Mouse (Mus musculus): Measurements from ENCODE around the gene Oog4. TPM values are rescaled to one million over a fixed set of nuclear protein-coding genes. Genes with fewer than 3 reads are reported as not detected.
"Not testable (repeated sequence)": the region's sequence is repeated elsewhere in the genome, so short reads cannot be mapped to it uniquely, and the experiment has no call there.

The Oog4 gene
- not detected for total RNA-seq (2021)

DNA sequence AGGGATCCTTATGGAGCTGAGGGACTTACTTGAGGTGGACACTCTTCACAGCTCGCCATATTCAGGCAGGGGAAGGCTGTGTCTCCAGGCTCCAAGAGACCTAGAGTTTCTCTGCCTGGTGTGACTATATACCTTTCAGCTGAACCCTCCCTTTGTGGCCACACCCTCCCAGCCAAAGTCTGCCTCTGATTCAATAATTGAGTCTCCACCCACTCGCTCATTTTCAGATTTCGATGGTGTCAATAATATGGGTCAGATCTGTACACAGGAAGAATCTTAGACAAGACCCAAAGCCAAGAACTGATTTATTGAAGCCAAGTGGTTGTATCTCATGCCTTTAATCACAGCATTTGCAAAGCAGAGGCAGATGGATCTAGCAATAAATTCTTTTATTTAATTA lies at the start of gene Oog4:
TSS of gene Oog4 (minus strand) at position 101 of the 400 bp plus-strand sequence.
- intact Hi-C loops (cut with DNase I) = no loop called here

DNA sequence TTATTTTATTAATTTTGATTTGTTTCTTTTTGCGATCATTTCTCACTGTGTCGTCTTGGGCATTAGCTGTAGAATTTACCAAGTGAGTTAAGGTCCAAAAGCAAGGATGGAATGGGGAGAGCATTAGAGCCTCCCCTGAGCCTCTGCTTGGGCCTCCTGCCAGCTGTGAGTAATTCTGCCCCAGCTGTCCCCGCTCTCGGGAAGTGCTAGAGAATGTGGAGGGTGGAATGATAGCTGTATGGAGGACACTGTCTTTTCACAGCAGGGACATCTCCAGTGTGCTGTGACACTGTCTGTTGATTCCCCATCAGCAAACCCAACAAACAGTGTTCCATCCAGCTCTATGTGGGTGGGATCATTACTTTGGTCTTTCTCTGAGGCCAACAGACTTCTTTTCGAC lies 23.4 kb downstream of the Oog4 start:
- peak; percentile 26 to 31 for DNase-seq
- intact Hi-C loops (cut with DNase I) = not testable (repeated sequence)

More for the DNA sequence above, at the start of gene Oog4:
- no peak for DNase-seq

DNA sequence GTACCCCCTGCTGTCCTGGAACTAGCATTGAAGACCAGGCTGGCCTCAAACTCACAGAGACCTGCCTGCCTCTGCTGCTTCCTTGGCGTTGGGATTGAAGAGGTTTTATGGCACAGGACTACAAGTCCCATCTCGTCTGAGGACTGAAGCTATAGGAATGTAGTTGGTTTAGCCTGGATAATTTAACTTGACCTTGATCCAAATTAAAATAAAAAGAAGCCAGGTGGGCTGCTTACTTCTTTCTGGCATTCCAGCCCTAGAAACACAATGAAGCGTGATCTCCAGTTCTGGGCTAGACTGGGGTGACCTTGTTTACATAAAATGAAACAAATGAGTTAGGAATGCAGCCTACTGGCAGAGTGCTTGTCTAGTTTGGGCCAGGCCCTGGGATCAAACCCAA lies 36.0 kb downstream of the Oog4 start:
- DNase-seq = no peak
- intact Hi-C loops (cut with DNase I) = no loop called here

DNA sequence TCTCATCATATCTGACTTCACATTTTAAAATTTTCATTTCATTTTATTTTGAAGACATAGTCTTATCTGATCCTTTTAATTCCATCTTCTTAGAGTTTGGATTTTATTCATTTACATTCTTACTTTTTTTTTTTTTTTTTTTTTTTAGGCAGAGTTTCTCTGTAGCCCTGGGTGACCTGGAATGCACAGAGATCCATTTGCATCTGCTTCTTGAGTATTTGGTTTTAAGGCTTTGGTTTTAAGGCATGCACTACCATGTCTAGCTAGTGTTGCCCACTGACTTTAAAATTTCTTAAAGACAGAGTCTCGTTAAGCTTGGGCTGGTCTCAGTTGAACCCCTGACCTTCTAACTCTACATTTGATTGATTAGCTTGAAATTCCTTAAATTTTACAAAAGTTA lies 36.5 kb downstream of the Oog4 start:
- no peak for DNase-seq
- intact Hi-C loops (cut with DNase I) = no loop called here

DNA sequence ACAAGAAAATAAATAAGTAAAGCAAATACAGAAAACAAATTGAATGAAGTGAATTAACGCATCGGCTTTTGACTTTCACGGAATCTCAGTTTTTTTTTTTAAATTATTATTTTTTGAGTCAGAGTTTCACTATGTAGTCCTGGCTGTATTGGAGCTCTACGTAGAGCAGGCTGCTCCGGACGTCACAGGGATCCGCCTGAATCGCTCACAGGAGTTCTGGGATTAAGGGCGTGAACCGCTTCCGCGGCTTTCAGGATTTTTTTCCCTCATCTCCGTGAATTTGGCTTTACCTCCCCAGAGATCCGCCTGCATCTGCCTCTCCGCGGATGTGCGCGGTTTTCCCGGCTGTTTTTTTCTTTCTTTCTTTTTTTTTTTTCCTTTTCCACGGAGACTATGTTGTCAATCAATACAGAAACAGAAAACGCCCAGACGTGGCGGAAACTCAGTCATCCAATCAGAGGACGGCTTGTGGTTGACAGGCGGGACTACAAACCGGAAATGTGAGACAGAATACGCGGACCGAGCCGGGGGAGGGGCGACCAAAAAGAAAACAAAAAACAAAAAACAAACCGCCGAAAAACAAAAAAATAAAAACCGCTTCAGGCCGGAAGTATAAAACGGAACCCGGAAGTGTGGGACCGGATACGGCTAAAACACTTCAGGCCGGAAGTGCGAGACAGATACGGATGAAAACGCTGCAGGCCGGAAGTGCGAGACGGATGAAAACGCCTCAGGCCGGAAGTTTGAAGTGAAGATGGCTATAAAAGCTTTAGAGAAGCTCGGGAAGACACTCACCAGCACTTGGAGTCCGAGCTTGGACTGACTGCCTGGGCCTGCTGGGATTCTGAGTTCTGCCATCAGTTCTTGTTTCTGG lies 37.7 kb downstream of the Oog4 start, which contains the start of gene Pramef8:
TSS of gene Pramef8 (plus strand) at position 208 of the 874 bp plus-strand sequence.
- peak; percentile 96 for DNase-seq
- intact Hi-C loops (cut with DNase I) = no loop called here

DNA sequence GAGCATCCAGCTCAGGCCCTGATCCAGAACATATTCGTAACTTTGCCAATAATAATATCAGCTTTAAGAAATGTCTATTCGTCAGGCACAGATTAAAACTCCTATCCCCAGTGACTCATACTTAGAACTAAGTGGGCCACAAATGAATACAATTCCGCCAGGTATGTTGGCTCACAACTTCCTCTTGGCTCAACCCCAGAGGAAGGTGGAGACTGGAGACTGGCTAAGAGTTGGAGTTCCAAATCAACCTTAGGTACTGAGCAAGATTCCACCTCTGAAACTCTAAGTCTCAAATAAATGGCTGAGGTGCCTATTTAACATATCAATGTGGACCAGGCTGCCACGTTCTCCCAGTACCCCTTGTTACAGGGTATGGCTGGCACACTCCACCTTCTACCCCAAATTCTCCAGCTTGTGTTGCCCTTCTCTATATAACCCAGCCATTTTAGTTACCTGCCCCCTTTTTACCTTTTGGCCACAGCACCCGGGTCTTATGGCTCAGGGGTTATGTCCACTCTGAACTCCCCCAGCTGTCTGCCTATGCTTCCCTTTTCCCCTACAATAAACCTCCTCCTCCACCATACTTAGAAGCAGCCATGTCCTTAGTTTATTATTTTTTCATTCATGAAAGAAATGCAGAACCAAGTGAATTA lies 38.4 kb downstream of the Oog4 start:
- intact Hi-C loops (cut with DNase I) = no loop called here
- peak in 1 of 2 experiments; percentile 22 for DNase-seq

DNA sequence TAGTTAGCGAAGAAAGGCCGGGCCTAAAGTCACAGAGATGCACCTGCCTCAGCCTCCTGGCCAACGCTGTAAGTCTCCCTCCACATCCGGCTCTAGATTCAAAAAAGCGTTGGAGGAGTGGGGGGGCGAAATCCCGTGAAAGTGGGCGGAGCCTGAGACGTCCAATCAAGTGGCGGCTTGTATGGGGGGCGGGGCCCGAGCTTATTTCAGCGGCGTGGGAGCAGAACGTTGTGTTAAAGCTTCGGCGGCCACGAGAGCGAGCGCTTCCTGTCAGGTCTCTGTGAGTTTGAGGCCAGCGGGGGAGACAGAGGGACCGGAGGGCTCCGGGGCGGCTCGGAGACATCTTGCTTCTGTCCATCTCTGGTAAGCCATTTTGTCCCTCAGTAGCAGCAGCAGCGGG lies 55.9 kb downstream of the Oog4 start, which contains the start of gene Pramel1:
TSS of gene Pramel1 (plus strand) at position 248 of the 400 bp plus-strand sequence.
- intact Hi-C loops (cut with DNase I) = no loop called here
- DNase-seq = no peak

DNA sequence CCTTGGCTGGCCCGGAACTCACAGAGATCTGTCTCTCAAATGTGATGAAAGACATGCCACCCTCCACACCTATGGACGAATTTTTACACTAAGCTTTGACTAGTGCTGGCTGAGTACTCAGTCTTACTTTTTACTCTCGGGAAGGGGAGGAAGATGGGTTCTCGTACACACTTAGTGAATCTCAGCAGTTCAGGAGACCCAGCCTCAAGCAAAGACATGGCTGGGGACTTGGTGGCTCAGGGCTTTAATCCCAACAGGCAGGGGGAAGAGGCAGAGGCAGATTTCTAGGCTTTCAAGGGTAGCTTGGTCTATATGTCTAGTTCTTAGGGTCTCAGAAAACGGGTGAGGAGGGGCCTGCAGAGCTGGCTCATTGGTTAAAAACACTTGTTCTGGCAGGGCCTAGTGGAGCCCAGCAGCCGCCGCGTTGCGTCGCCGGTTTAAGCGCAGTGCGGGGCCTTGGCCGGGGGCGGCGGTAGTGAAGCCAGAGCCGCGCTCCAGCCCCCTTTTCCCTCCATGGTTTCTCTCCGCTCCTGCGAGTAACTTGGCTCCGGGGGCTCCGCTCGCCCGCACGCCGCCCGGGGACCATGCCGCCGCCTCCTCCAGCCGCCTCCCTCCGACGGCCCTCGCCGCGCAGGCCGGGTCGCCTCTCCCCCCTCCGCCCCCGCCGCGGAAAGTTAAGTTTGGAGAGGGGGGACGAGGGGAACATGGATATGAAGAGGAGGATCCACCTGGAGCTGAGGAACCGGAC lies 61.0 kb downstream of the Oog4 start:
- intact Hi-C loops (cut with DNase I) = no loop called here

More for the DNA sequence above, 61.0 kb downstream of the Oog4 start:
- peak; percentile 54 to 61 for DNase-seq

Other genes with a start within 250 kb of the Oog4 start
- gene Prdm2, start 237.3 kb downstream of the Oog4 start, total RNA-seq (2021) = 10 to 100 TPM; 20.6 to 23.7 TPM
- gene Pdpn, start 150.8 kb downstream of the Oog4 start, total RNA-seq (2021) = 10 to 100 TPM; 10.1 to 12.9 TPM
- gene Lrrc38, start 100.6 kb downstream of the Oog4 start, total RNA-seq (2021) = under 1 TPM in 1 of 2 experiments, not detected in 1; 0.14 TPM
- gene Pramel1, start 55.9 kb downstream of the Oog4 start, total RNA-seq (2021) = not detected
- gene Pramef8, start 37.9 kb downstream of the Oog4 start, total RNA-seq (2021) = 1 to 10 TPM; 9.4 to 9.7 TPM
- not detected for gene Gm13043, start 61.0 kb upstream of the Oog4 start, total RNA-seq (2021)
- not detected for gene Gm13040, start 85.6 kb upstream of the Oog4 start, total RNA-seq (2021)
- not detected for gene BC080695, start 101.4 kb upstream of the Oog4 start, total RNA-seq (2021)
- gene Gm13057, start 101.4 kb upstream of the Oog4 start, total RNA-seq (2021) = not detected
- gene Gm13083, start 164.7 kb upstream of the Oog4 start, total RNA-seq (2021) = not detected
- not detected for gene Gm13088, start 206.9 kb upstream of the Oog4 start, total RNA-seq (2021)

Measured in heart, postnatal 10 days (tissue).